Mouse (Mus musculus) kidney, adult 11 months (tissue): ENCODE measurements around the gene Ifitm3.
A peak's percentile ranks its signal among the peaks of the same experiment; 100 is the strongest.
"Not testable (repeated sequence)": the region's sequence is repeated elsewhere in the genome, so short reads cannot be mapped to it uniquely, and the experiment has no call there.

Experiments used
- DNase-seq: peaks from one replicate; pipeline ENCODE4 v3.0.0; 2022

The Ifitm3 gene

DNA sequence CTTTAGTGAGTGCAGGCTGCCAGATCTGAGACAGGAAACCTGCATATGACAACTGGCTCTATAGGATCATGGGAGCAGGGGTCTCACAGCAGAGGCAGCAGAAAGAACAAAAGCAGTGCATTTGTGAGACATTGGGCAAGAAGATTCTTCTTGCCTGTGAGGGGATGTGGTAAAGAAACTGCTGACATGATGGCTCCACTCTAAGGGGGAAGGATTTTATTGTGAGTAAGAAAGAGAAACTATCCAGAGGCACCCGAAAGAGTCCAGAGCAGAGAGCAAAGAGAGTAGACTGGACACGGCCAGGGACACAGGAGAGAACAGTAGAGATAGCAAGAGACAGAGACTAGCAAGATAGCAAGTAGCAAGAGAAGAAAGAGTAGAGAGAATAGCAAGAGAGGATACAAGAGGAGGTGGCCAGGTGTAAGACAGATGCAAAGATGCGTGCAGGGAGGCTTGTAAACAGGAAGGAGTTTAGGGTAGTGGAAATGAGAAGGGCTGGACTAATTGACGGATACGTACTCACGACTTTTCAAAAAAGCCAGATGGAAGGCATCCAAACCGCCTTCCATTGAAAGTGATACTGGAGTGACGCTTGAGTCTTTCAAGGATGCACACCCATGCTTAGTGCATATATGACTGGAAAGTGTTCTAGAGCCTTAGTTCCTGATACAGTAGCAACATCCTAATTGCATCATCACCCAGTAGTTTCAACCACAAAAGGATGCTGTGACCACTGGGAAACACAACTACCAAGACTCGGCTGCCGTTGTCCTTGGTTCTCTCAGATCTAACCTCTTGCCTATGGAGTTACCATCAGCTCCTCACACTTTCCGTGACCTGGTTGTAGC, 11.5 kb downstream of the Ifitm3 start:
- no peak for DNase-seq

DNA sequence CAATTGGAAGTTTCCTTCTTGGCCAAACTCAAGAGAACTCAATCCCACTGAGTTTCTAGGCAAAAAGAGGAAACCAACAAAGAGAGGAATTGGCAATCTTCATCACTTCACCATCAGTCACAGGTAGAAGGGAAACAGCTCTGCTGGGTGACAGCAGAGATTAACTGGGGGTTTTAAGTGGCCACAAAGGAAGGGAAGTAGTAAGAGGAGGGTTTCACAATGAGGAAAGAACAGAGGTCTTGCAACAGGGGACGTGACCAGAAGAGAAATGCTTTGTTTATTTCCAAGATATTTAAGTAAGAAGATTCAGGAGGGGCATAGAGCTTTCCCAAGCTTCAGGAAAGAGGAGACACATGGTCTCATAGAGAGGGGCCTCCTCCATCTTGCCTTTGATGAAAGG, 12.8 kb downstream of the Ifitm3 start:
- DNase-seq: no peak

DNA sequence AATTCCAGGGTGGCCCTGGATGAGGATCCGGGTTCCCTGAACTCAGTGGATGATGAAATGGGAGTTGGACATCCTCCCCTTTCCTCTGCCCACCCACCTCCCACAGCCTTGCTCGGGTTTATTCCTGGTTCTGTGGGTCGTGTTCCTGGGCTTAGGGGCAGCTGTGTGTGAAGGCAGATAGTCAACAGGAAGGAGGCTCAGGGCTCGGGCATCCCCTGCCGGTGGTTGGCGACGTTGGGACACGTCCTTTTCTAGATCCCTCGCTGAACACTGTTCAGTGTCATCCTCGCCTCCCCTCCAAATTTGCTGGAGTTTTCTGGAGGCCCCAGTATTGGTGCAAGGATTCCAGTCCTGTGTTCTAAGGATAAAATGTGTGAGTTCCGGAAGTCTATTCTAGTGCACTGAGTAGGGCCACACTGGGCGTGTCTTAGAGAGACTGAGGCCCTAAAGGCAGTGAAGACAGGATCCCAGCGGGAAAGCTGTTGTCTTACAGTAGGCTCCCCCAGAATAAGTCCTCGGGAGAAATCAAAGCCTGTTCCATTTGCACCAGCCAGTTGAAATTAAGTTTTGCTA, 19.4 kb downstream of the Ifitm3 start:
- DNase-seq: no peak

DNA sequence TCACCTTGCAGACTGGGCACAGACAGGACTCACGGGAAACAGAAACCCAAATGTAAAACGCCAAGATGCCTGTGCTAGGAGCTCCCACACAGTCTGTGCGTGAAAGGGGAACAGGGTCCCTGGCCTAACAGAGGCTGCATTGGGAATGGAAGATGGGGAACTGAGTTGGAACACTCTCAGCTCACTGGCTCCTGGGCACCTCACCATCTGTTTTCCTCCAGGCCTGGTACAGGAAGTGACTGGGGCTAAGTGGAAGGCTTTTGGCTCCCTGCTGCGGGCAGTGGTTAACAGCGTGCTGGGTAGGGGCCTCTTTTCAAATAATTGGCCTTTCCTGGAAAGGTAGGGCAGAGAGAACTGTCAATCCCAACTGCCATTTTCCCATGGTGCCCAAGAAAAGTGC, 19.9 kb downstream of the Ifitm3 start:
- no peak for DNase-seq

DNA sequence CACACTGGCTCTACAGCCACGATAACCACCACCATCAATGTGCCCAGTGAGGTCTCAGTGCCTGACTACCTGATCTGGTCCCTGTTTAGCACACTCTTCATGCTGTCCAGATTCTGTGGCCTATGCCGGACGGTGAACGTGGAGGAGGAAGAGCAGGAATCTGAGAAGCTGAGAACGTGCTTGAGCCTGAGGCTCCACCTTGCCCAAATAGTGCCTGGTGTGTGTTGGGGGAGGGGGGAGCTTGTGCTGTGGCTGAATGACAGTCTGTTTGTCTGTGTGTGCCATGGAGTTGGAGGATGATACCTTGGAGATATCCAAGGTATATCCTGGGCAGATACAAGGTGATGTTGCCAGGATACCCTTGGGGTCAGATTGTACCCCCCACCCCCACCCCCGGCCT, 20.4 kb downstream of the Ifitm3 start:
- no peak for DNase-seq

DNA sequence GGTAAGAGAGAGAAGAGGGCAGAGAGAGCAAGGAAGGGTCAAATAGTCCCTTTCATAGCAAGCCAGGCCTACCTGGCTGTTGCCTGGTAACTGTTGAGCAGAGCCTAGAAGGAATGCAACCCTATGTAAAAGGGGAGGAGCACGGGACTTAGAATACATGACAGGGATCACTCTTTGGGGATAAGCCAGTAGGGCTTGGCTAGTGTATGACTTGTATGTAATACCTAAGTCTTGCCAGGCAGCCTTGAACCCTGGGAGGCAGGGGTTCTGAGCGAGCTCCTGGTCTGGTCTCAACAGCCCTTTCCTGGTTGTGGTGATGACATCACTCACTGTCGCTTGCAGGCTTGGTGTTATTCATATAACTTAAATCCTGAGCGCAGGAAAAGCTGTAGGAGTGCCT, 21.5 kb downstream of the Ifitm3 start:
- no peak for DNase-seq

DNA sequence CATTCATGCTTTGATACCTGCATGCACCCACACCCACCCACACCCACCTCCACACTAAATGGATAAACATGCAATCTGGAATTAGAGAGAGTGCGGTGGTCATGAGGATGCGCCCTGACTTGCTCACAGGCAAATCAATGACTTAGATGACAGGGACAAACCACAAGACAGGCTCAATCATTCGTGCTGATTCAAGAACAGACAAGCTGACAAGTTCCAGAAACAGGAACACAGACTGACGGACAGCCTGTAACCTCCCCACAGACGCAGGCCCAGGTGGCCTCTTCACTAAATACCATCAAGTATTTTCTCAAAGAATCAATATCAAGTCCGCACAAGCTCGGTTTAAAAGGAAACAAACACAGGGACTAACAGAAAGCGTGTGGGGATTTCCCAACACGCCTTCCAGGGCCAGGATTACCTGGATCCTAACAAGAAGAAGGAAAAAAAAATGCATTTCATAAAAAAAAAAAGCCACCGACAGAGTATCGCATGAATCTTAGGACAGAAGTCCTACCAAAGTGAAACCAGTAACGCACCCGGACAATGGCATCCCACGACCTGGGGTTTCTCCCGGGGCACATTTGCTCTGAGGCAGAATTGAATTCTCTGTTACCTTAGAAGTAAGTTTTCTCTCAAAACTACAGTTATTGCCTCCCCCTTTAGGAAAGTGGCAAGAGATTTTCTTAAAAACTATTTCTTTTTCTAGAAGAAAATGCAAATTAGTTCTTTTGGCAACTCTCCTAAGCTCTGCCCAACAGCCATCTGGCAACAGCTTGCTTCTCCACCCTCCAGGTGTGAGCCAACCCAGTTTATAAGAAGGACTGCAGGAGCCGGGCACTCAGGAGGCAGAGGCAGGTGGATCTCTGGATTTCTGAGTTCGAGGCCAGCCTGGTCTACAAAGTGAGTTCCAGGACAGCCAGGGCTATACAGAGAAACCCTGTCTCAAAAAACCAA, 23.1 kb downstream of the Ifitm3 start:
- DNase-seq: no peak

DNA sequence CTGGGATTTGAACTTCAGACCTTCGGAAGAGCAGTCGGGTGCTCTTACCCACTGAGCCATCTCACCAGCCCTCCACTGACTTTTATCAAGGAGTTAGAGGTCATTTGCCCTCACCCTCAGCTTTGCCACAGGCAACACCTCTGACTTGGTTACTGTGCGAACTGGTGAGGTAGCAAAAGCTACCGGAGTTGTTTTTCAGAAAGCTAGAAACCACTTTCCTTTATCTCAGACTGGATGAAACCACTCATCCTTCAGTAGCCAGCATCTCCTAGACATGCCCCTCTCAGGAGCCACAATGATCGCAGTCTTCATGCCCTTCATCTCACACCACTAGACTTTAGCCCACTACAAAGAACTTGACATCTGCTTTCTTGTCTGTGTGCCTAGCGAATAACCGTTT, 27.6 kb downstream of the Ifitm3 start:
- no peak for DNase-seq

DNA sequence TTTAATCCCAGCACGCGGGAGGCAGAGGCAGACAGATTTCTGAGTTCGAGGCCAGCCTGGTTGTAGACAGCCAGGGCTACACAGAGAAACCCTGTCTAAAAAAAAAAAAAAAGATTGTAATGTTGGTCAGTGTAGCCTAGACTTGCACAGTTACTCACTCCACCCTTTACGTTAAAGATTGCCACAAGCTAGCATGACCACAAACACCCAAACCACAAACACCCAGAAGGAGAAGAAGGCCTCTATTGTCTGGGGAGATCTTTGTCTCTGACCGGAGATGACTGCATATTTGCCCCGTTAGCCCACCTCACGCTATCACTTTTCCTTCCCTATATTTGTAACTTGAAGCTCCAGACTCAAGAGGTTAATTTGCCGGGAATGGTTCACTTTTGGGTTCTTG, 28.9 kb downstream of the Ifitm3 start:
- DNase-seq: no peak

DNA sequence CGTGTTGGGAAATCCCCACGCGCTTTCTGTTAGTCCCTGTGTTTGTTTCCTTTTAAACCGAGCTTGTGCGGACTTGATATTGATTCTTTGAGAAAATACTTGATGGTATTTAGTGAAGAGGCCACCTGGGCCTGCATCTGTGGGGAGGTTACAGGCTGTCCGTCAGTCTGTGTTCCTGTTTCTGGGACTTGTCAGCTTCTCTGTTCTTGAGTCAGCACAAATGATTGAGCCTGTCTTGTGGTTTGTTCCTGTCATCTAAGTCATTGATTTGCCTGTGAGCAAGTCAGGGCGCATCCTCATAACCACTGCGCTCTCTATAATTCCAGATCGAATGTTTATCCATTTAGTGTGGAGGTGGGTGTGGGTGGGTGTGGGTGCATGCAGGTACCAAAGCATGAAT, 33.9 kb downstream of the Ifitm3 start:
- DNase-seq: not testable (repeated sequence)

DNA sequence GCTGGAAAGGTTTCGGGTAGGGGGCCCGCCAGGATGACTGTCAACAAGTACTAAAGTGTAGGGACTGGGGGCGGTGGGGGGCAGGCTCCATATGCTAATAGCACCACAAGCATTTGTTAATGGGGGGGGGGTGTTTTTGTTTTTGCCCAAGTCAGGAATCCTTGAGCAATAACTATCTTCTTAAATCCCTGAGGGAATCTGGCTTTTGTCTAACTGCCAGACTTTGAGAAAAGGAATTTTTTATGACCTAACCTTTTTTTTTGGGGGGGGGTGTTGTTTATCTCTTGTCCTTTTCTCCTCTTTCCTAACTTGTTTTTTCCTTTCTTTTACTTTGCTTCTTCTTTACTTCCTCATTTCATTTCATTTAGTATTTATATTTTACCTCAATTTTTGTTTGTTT, 35.1 kb downstream of the Ifitm3 start:
- no peak for DNase-seq

DNA sequence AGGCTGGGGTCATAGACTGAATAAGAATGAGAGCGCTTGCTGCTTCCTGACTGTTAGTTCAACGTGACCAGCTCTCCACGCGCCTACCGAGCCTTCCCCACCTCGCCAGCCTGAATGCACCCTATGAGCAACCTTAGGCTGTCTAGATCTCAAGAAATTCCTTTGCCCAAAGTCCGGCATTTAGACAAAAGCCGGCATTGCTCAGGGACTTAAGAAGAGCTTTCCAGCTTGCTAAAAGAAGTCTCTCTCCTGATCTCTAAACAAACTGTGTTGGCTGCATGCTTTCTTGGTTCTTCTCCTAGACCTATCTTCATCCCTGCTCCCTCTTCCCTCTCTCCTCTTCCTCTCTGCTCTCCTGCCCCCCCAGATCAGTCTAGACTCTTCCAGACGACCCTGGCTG, 35.6 kb downstream of the Ifitm3 start:
- no peak for DNase-seq

DNA sequence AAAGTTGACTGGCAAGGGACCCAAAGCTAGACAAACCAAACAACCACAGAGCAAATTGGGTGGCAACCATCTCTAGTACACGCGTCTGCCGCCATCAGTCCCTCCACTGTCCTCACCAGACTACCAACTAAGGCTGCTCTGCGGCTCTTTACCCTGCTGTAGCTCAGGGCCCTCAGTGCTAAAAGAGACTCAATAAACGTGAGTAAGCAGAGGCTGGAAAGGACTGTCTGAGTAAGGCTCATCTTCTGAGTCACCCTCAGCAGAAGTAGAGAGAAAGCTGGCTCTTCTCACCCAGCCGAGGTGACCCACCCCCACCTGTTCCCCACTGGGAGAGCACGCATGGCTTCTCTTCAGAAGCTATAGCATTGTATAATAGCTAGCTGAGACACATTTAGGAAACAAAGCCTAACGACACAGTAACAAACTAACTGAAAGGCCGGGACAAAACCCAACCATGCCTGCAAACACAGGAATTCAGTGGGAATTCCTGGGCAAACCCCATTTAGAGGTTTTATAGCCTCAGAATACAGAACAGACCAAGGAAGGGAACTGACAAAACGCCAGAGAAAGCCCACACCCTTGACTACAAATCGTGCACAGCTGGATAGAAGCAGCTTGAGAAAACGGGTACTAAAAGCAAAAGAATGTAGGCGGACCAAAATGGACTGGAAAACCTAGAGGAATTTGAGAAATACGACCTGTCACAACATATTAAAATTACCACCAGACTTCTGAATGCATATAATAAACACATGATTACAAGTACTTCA, 37.0 kb downstream of the Ifitm3 start:
- no peak for DNase-seq

DNA sequence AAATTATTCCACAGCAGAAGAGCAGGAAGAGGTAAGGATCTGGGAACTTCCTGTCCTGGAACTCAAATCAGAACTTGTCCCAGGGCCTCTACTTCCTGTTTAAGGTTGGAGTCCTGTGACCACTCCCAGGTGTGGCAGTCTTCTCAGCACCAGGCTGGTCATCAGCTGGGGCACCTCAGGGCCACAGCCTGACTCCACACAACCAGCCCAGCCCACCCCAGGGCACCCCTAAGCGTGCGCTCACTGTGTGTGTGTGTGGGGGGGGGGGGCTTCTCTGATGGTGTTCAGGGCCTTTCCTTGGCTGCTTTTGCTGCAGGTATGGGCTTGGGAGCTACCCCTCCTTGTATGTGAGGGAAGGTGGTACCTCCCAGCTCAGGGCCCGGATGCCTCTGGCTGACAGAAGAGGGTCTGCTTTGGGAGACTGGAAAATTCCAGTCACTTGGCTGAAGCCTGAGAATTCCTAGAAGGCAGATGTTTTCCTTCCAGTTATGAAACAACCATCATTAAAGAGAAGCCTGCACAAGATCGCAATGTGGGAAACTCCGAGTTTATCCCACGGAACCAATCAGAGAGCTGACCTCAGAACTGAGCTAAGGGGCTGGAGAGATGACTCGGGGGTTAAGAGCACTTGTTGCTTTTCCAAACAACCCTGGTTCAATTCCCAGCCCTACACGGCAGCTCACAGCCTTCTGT, 38.9 kb downstream of the Ifitm3 start:
- DNase-seq: peak; percentile 44

DNA sequence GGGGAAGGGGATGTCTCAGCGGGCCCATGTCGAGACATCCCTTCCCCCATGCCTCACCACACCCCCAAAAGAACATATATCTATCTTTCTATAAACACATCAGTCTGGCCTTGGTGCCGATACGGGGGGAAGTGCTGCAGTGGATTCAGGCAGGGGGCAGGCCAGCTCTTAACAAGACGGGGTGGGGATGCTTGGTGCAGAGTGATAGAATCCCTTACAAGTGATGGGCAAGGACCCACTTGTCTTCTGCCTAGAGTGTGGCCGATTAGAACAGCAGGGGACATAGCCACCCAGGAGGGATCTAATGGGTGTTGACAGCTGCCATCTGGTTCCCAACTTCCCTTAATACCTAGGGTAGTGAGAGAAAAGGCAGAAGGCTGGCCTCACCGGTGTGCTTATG, 39.6 kb downstream of the Ifitm3 start:
- DNase-seq: no peak

DNA sequence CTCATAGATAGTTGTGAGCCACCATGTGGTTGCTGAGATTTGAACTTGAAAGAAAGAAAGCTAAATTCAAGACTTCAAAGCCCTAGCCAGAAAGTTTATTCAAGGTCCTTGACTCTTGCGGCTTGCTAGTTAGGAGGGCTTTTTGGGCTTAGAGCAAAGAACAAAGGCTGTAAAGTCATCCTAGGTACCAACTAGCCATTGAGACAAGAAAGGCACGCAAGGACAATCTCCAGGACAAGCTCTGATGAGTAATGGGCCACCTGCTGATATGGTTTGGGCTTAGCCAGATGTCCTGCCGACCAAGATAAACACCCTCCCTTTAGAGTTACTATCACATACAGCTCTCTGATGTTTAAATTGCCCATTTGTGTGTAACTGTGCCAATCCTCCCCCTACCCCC, 41.9 kb downstream of the Ifitm3 start:
- not testable (repeated sequence) for DNase-seq

DNA sequence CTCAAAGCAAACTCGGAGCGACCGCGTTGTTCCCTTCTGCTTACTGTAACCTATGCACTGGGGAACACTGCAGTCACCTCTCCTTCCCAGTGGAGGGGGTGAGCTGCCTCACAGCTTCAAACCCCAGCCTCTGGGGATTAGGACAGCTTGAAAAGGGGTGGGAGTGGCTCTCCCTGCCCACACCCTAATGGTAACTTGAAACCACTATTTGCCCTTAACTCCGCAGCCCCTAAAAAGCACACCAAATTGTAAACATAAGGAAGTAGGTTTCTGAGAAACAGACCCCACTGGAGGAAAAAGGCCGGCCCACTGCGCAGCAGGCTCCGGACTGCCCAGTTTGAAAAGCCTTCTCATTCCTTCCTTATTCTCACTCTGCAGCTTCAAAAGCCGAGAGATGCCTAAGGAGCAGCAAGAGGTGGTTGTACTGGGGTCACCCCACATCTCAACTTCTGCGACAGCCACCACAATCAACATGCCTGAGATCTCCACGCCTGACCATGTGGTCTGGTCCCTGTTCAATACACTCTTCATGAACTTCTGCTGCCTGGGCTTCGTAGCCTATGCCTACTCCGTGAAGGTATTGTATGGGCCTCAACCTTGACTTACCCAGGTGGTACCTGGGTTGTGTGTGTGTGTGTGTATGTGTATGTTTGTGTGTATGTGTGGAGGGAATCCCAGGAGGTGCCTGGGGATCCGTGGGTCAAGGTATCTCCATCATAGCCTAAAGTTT, 42.5 kb downstream of the Ifitm3 start:
- DNase-seq: no peak

DNA sequence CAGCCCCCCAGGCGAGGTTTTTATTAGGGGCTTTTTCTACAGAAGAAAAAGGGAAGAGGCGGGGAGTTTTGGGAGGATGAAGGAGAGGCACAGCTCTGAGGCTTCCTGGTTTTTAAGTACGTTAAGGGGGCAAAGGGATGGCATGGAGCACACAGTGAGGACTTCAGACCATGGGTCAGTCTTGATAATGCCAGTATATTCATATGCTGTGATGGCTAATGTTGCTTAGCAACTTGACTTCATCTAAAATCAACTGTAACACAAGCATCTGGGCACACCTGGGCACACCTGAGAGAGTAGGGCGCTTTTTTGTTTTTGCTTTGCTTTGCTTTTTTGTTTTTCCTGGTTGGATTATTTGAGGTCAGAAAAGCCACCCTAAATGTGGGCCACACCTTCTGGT, 43.6 kb downstream of the Ifitm3 start, which contains the start of gene Ifitm1:
Gene Ifitm1 (plus strand): TSS at position 301 of the 400 bp plus-strand sequence.
- DNase-seq: no peak

DNA sequence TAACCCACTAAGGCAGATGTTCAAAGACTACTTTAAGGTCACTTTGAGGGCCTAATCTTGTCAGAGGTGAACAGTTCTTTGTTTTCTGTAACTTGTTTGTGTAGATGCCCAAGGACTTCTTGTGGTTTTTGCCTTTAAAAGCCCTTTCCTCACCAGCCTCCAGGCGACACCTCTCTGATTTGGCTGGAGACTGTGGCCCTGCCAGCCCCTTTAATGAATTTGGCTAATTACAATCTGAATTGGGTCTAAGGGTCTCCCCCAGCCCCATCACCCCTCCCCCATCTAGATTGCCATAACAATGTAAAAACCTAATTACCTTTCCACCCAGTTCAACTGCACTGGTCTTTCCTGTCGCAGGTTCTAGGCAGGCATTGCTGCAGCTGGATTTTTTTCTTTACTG, 47.8 kb downstream of the Ifitm3 start:
- DNase-seq: no peak

DNA sequence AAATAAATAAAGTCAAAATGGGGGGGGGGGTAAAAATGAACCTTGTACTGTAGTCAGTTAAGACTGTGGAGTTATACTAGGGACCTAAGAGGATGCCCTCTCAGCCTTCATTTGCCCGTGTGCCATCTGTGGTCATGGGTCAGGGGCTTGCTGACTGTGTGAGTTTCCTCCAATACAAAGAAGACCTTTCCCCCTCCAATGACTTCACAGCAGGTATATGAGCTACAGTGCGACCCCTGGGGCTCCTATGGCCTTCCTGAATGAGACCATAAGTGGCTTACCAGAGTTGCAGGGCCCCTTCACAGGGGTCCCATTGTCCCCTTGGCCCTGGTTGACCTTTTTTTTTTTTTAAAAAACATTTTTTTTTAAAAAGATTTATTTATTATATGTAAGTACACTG, 49.2 kb downstream of the Ifitm3 start:
- DNase-seq: no peak

DNA sequence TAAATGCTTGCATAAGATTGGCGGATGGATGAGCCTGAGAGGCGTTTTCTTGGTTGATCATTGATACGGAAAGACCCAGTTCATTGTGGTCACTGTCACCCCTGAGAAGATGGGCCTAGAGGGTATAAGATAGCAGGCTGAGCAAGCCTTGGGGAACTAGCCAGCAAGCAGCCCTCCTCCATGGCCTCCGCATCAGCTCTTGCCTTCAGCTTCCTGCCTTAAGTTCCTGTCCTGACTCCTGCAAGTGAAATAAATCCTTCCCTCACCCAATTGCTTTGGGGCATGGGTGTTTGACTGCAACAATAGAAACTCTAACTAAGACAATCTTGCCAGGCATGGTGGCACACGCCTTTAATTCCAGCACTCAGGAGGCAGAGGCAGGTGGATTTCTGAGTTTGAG, 50.5 kb downstream of the Ifitm3 start:
- no peak for DNase-seq
